Mouse (Mus musculus) retina, postnatal 1 day (tissue): Measurements from ENCODE around the gene Hipk2.
A peak's percentile ranks its signal among the peaks of the same experiment; 100 is the strongest.

Source experiments
- DNase-seq: peaks from one replicate; pipeline ENCODE4 v3.0.0-alpha.2; 2012

The Hipk2 gene

DNA sequence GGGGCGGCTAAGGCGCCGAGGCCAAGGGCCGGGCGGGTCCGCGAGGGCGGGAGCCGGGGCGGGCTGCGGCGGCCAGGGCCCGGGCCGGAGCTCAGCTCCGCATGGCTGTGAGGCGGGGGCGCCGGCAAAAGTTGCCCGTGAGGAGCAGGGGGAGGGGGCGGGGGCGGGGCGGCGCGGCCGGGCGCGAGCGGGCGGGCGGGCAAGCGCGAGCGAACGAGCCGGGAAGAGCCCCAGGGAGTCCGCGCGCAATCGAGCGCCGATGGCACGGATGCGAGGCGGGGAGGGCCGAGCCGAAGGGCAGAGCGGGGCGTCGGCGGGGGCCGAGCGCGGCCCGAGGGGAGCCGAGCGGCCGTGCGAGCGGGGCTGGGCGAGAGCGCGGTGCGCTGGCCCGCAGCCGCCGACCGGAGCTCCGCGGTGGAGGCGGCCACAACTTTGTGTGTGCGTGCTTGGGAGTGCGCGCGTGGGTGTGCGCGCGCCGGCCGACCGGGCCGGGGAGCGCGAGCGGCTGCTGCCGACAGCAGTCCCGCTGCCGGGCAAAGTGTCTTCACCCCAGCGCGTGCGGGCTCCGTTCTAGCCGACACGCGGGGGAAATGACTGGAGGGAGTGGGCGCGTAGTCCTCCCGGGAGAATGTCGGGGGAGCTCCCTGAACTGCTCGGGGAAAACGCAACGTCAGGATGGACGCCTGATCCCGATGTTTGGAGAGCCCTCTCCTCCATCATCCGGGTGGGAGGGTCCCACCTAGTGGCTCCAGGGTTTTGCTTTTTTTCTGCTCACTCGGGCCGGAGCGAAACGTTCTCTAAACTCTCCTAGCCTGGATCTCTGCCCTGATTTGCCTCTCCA, at the start of gene Hipk2:
Gene Hipk2, minus strand, starts transcription at position 95 of the 841 bp plus-strand sequence.
- peak; percentile 95 for DNase-seq

DNA sequence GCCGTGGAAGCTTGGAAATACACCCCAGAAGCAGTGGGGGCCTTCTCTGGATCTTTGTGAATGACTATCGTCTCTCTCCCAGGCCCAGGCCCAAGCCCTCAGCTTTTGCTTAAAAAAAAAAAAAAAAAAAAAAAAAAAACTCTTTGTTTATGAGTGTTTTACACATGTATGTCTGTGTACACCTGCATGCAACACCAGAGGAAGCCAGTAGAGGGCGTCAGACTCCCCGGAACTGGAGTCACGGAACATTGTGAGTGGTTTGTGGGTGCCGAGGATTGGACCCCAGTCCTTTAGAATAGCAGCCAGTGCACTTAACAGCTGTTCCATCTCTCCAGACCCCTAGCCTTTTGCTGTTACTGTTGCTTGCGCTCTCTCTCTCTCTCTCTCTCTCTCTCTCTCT, 49.8 kb upstream of the Hipk2 start:
- peak; percentile 51 for DNase-seq

DNA sequence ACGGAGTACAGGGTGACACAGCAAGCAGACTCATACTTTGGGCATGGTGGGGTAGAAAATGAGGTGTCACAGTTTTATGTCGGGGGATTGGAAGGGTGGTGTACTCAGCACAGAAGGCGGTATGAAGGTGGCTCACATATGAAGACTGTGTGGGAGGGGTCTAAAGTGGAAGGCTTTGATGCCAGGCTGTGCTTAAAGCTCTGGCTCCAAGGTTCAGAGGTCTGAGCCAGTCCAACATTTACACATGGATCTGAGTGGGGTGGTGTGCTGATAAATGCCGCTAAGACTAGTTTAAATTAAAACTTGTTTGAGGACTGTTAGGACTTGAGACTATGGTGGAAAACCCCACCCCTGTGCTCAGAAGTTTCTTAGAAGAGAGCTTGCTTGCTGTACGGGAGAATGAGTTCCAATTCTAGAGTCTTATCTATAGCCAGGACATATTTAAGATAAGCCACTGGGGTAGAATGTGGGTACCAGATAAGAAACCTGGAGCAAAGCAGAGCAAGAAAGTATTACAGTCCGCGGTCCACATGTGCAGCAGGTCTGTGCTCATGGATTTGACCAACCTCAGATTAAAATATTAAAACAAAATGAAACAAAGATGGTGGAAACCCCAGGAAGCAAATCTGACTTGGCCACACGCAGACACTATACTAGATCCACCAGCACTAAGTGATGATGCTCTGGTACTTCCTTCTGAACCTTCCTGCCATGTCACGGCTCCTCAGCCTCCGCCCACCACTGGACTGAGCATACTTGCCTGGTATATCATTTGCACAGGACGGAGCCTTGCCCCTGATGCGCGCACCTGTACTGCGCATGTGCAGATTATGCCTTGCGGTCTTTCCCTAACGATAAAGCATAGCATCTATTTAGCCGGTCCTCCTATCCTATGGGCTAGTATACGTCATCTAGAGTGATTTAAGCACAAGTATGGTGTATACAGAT, 48.2 kb upstream of the Hipk2 start:
- no peak for DNase-seq

DNA sequence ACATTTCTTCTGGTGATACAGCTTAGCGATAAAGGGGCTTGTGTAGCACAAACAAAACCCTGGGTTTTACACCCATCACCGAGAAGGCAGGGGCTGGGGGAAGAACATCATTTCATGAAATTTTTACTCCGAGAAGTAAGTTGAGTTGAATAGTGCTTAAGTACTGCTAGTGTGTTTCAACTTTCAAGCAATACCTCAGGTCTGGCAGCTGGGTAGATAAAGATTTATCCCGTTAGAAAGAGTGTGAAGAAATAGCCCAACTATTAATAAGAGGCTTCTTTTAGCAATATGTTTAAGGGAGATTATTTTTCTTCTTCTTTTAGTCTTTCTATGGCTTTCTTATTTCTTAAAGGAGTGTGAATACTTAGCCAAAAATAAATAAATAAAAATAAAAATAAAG, 47.5 kb upstream of the Hipk2 start:
- no peak for DNase-seq

DNA sequence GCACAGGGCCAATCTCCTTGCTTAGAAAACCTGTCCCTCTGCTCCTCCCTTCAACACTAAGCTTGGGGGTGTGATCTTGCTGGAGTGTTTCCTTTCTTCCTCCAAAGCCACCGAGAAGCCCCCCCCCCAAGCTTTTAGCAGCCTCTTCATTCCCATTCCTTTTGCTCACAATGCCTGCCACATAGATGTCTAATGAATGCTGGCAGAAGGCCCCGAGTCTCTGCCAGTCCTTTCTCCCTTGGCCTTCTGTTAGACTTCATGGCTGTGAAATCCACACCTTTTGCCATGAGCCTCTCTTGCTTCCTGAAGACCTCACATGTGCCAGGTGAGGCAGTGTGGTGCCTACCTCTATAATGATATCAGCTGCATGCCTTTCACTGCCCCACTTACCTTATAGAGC, 46.6 kb upstream of the Hipk2 start:
- DNase-seq = no peak

DNA sequence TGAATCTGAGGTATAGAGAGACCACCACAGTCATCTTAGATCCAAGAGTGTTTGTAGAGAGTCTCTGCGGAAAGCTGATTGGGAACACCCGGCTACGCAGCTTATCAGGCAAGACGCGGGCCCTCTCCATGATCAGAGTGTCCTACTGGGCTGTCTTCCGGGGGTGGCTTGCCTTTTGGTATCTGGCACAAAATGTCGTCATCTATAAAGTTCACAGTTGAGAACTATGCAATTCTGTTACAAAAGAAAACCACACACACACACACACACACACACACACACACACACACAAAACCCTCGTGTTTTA, 45.8 kb upstream of the Hipk2 start:
- no peak for DNase-seq

DNA sequence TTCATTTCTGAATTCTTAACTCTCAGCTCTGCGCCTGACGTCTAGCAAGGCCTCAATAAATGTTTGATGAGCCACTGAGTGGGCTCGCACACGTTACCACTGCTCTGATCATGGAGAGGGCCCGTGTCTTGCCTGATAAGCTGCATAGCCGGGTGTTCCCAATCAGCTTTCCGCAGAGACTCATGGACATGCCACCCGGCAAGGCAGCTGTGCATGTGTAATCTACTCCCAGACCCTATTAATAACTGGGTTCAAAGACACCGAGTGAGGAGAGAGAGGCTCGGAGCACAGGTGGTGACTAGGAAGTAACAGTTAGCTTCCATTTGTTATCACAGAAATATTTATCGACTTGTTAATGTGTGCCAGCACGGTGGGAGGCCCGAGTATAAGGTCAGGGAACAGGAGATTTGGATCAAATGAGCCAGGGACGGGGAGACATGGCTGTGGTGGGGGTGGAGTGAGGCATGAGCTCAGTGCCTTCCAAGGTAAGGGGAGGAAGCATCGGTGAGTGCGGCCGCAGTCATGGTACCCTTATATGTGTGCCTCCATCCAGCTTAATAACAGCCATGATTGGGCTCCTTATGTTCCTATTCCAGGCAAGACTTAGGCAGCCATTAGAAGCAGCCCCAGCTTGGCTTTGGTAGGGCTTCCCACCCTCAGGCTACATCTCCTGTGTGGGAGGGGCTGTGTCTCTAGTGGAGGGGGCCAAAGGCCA, 45.3 kb upstream of the Hipk2 start:
- peak; percentile 21 for DNase-seq

DNA sequence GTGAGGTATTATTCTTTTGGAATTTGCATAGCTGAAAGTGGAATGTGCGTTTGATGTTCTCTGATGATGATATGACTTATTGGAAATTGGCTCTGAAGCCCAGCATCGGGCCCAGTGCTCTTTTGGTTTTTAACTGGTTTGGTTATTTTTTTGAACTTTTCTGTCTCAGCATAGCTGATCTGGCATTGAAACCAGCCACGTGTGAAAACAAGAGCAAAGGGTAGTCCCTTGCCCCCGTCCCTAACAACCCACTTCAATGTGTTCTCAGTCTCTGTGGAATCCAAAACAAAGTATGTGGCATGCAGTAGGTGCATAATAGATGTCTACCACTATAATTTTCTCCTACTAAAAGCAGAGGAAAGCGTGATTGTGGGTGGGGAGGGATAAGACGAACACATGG, 44.2 kb upstream of the Hipk2 start:
- DNase-seq = no peak

DNA sequence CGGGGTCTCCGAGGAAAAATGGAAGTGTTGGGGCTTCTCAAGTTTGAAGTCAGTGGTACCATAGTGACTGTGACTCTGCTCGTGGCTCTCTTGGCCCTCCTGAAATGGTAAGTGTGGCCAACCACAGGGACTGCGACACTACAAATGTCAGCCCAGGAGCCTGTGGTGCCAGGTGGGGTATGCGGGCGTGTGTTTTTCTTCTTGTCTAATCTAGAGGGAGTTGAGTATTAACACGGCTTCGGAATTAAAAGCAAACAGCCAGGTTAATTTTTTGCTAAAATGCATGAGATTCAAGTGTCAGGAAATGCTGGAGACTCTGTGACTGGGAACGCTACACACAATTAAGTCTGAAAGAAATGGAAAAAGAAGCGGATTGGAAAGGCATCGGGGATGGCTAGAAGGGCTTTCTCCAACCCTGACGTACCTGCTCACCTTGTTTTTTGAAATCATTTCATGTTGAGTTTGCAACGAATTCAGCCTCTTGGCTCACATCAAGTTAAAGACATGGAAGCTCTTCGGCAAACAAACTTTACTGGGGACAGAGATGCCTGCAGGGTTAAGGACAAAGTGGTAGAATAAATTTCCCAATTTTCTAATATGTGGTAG, 43.3 kb upstream of the Hipk2 start:
- DNase-seq = no peak

DNA sequence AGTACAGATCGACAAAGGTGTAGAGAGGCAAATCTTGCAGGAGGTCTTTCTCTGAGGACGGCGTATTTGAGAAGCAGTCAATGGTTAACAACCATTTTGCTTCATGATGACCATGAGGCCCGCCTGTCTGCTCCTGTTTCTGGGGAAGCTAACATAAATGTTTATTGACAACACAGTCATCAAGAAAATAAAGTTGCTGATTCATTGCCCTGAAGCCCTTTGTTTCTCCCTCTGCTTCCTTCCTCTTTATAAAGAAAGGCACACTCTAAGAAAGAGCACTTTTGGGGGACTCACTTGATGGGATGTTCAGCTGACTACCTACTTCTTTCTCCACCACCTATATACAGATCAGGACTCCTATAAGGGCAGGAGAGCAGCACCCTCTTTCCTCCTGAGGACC, 42.8 kb upstream of the Hipk2 start:
- DNase-seq = no peak

DNA sequence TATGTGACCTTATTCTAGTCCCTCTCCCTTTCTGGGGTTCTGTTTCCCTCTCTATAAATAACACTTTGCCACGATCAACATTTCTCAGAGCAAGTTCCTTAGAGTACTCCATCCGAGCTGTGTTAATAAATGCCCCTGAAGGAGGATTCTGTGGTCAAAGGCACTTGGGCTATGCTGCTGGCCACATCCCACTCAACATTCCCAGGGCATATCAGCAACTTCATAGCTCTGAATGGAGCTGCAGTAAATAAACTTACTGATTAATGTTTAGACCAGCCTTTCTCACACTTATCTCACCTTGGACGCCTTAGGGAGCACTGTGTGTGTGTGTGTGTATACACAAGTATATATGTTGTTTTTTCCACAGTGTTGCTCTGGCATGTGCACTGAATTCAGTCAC, 41.5 kb upstream of the Hipk2 start:
- DNase-seq = no peak

DNA sequence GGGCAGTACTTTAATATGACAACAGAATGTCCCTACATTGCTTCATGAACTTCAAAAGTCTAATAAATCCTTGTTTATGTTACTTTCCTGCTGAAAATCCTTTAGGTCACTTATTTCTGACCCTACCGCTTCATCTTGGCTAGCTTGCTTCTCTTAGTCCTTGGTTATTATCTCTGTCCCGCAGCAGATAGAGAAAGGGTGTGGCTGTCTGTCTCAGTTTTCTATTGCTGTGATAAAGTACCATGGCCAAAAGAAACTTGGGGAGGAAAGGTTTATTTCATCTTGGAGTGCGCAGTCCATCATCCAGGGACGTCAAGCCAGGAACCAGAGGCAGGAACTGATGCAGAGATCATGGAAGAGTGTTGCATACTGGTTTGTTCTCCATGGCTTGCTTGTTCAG, 40.6 kb upstream of the Hipk2 start:
- DNase-seq = no peak

DNA sequence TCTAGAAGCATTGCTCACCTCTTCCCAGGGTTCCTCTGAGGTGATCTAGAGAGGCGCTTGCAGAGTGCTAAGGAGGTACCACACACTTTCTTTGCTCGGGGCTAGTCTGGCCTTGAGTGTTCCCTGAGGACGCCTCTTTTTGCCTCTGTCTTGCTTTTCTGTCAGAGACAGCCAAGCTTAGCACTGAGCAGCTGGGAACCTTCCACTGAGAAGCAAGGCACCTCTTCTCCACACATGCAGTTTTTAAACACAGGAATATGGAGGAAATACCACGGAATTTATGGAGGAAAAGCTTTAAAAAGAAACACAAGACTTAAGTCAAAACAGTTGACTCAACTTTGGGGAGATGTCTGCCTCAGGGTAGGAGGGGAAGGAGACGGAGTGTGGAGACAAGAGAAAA, 39.8 kb upstream of the Hipk2 start:
- no peak for DNase-seq

DNA sequence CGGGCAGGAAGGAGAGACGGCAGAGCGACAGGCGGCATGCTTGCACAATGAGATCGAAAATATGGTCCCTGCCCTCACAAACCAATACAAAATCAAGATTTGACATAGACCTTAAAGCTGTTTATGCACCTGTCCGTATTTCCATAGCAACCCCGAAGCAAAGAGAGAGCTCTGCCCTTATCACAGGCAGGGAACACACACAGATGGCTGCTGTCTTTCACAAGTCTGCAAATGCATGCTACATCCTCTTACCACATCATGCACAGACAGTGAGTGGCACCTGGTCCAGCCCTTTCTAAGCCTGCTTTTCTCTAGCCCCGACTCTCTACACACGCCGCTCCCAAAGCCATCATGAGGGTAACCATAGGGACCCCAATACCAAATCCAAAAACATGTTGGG, 38.2 kb upstream of the Hipk2 start:
- DNase-seq = no peak

DNA sequence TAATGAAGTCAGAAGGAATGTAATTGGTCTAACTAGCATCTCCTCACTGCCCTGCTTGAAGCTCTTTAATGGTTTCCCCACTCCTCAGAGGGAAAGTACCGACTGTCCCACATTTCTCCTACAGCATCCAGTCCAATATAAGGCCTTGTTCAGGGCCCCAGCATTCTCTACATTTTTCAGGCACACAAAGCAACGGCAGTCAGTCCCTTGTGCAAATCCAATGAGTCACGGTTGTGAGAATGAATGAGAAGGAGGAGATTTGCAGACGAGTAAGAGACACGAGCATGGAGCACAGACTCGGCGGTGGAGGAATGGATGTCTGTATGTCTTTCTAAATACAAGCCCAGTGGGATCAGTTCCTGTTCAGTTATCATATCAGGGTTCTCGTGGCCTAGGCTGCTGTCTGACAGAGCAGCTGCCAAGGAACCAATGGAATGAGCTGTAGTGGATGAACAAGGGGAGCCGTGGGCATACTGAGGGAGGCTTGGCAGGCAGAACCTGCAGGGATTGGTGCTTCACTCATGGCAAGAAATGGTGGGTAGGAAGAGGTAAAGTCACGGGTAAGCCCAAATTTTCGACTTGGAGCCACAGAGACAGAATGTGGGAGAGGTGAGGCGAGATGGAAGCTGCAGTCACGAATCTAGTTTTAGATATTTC, 37.5 kb upstream of the Hipk2 start:
- DNase-seq = no peak

DNA sequence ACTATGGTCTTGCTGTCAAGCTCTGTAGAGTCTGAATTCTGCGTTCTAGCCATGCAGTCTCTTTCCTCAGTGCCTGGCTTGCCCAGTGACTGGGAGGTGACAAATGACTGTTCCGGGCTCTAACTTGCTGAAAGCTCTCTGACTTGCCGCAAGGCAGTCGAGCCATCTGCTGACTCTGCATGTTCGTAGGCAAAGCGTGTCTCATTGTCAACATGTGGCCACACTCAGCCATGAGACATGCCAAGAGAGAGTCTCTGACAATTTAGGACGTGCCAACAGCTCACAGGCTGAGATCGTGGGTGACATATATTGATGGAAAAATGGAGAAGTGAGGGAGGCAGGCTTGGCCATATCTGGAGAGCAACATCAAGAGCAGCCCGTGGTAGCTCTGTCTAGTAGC, 36.9 kb upstream of the Hipk2 start:
- no peak for DNase-seq

DNA sequence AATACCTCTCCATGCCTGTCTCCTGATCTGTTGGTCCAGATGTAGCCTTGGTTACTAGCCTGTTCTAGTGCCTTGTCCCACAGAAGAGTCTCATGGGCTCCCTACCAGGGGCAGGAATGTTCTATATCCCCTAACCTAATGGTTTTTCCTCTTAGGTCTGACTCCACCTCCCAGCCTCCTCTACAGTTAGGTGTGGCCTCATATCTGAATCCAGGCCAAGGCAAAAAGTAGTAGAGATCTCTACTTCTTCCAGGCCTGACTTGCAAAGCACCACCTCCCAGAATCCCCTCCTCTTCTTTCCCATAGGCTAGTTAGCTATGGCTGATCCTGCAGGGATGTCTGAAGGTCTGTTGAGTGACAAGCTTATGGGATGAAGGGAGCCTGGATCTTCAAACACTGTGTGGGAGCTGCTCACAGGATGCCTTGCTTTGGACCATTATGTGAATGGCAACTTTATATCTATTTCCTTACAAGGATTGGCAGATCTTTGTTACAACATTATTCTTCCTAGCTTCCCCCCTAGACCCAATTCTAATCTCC, 36.2 kb upstream of the Hipk2 start:
- no peak for DNase-seq

DNA sequence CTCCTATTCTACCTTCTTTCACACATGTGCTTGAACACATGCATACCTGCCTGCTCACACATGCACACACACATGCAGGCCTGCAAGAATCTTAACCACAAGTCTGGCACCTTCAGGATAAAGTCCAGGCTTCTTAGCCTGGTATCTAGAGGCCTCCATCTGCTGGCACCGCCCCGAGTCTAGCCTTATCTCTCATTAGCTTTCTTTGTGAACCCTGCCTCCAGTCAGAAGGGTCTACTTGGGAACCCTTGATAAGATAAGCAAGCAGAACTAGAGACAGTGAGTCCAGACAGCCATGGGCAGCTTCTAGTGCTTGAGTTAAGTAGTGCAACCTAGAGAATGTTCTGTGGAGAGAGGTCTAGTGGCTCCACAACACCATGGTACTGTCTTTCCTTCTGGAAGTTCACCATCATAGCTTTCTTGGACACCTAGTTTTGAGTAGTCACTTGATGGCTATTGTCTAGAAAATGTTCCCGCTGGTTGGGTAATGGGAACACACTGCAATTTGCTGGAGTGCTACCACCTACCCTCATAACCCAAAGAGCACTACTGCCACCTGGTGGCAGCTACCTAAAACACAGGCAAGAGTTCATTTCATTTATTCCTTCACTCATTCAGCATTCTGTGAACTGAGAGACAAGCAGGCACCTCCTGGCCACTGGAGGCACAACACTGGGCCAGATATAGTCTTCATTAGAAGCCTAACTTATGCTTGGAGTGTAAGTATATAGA, 35.0 kb upstream of the Hipk2 start:
- DNase-seq = peak; percentile 77

DNA sequence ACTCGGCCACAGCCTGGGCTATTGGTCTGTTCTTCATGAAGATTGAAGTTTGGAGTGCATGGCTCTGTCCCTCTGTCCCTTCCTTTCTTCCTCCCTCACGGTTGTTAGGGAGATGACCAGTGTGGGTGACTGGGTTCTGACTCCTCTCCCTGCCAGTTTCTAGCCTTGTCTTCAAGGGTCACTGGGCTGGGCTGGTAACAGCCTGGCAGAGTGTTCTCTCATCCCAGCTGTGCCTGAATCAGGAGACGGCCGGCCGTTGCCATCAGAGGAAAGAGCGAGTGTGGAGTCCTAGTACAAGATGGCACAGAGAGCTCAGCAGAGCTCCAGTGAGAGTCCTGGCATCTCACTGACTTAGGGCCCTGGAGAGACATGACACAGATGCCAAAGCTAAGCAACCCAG, 32.4 kb upstream of the Hipk2 start:
- DNase-seq = no peak

DNA sequence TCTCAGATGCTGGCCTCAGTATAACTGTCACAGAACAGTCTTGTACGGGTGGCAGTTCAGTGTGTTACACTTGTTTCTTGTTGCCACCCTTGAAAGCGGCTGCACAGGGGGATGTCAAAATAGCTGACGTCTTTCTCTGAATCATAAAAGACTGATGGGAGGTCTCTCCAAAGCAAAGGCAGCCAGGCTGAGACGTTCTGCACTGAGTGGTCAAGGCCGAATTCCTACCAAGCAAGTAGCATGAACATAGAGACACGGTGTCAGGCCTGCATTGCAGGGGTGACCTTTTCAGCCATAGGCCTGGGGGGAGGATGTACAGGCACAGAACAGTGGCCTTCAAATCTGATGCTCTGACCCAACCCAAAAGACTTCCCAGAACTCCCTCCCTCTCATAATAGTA, 30.0 kb upstream of the Hipk2 start:
- no peak for DNase-seq

DNA sequence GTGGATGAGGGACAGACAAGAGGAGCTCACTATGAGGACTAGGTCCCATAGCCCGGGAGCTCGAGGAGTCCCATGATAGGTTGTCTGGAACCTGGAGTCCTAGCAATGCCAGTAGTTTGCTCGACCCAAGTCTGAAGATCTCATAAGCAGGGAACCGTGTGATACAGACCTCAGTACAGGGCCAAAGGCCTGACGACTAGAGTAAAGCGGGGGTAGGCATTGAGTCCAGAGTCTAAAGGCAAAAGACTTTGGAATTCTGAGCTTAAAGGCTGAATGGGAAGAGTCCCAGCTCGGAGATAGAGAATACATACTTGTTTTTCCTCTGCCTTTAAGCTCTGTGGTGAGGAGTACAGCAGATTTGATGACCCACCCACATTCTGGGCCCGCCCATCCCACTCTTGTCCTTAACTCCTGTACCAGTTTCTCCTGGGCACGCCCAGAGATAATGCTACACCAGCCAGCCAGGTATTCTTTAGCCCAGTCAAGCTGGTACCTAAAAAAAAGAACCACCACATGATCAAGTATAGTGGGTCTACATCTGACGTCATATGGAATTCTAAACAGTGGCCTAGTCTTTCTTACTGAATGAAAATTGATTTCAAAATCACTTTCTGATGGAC, 27.0 kb upstream of the Hipk2 start:
- no peak for DNase-seq
